Mouse (Mus musculus): ENCODE measurements around the gene Fam169b. TPM values are rescaled to one million over a fixed set of nuclear protein-coding genes. Genes with fewer than 3 reads are reported as not detected.
A peak's percentile ranks its signal among the peaks of the same experiment; 100 is the strongest.

Fam169b gene
- polyA plus RNA-seq, 1 experiment from 2014 or later: 2.4 TPM

GRCm38 (mm10) chr7:68257767-68258166, 15.9 kb upstream of the Fam169b start:
- ATAC-seq (ENCODE audit: low read depth): no peak
- Histone ChIP-seq H3K4me1 (ENCODE audit: control insufficient read depth, insufficient read depth, low read length) (no peaks in the 10 kb centered on the region), H3K27me3 (replicated peaks; ENCODE audit: control insufficient read depth, insufficient read depth, low read length) (no peaks in the 10 kb centered on the region), H3K27ac (replicated peaks; ENCODE audit: low read depth, low read length) (no peak overlapping the region), H3K4me2 (ENCODE audit: low read depth, low read length) (no peak overlapping the region), H3K9ac (ENCODE audit: low read depth, low read length) (no peak overlapping the region), H3K9me3 (ENCODE audit: control insufficient read depth, low read length) (0 out of 2 replicates have a peak, but pooled peaks cover 7% of the 10 kb centered on the region), H3K4me3 (ENCODE audit: low read depth, low read length) (no peak overlapping the region), H3K36me3 (ENCODE audit: control insufficient read depth, insufficient read depth, low read length) (no peaks in the 10 kb centered on the region)
- 54% methylated on average over 2 of the region's 2 CpGs for WGBS
- no peak for DNase-seq (ENCODE audit: low spot score)

GRCm38 (mm10) chr7:68258326-68259150, 15.1 kb upstream of the Fam169b start:
- no peak overlapping the region for H3K4me2 ChIP-seq (ENCODE audit: low read depth, low read length)
- no peaks in the 10 kb centered on the region for H3K36me3 ChIP-seq (ENCODE audit: control insufficient read depth, insufficient read depth, low read length)
- DNase-seq (ENCODE audit: low spot score) (no peak), ATAC-seq (ENCODE audit: low read depth) (no peak)
- H3K4me3 ChIP-seq (ENCODE audit: low read depth, low read length): no peak overlapping the region
- WGBS: 75% methylated on average over 16 of the region's 17 CpGs
- 0 out of 2 replicates have a peak, but pooled peaks cover 7% of the 10 kb centered on the region for H3K9me3 ChIP-seq (ENCODE audit: control insufficient read depth, low read length)
- no peak overlapping the region for H3K27ac ChIP-seq (replicated peaks; ENCODE audit: low read depth, low read length)
- no peak overlapping the region for H3K9ac ChIP-seq (ENCODE audit: low read depth, low read length)
- H3K27me3 ChIP-seq (replicated peaks; ENCODE audit: control insufficient read depth, insufficient read depth, low read length): no peaks in the 10 kb centered on the region
- peaks cover 3% of the 10 kb centered on the region for H3K4me1 ChIP-seq (ENCODE audit: control insufficient read depth, insufficient read depth, low read length)

GRCm38 (mm10) chr7:68259523-68260081, 14.0 kb upstream of the Fam169b start:
- no peak for DNase-seq (ENCODE audit: low spot score)
- H3K27me3 ChIP-seq (replicated peaks; ENCODE audit: control insufficient read depth, insufficient read depth, low read length): 0 out of 2 replicates have a peak, but pooled peaks cover 2% of the 10 kb centered on the region
- H3K4me3 ChIP-seq (ENCODE audit: low read depth, low read length): no peak overlapping the region
- ATAC-seq (ENCODE audit: low read depth): no peak
- H3K4me1 ChIP-seq (ENCODE audit: control insufficient read depth, insufficient read depth, low read length): peaks cover 10% of the 10 kb centered on the region
- no peaks in the 10 kb centered on the region for H3K36me3 ChIP-seq (ENCODE audit: control insufficient read depth, insufficient read depth, low read length)
- 53% methylated on average over 6 of the region's 6 CpGs for WGBS
- no peak overlapping the region for H3K9ac ChIP-seq (ENCODE audit: low read depth, low read length)
- H3K9me3 ChIP-seq (ENCODE audit: control insufficient read depth, low read length): 0 out of 2 replicates have a peak, but pooled peaks cover 7% of the 10 kb centered on the region
- H3K27ac ChIP-seq (replicated peaks; ENCODE audit: low read depth, low read length): no peak overlapping the region
- no peak overlapping the region for H3K4me2 ChIP-seq (ENCODE audit: low read depth, low read length)

- H3K36me3 ChIP-seq (ENCODE audit: control insufficient read depth, insufficient read depth, low read length): no peaks in the 10 kb centered on the region
- H3K4me1 ChIP-seq (ENCODE audit: control insufficient read depth, insufficient read depth, low read length): peaks cover 26% of the 10 kb centered on the region
- 0 out of 2 replicates have a peak overlapping the region, but pooled peaks have one; percentile 31 for H3K27ac ChIP-seq (replicated peaks; ENCODE audit: low read depth, low read length)
- no peak overlapping the region for H3K4me3 ChIP-seq (ENCODE audit: low read depth, low read length)
- DNase-seq (ENCODE audit: low spot score) (peak; percentile 62), ATAC-seq (ENCODE audit: low read depth) (no peak)
- 0 out of 2 replicates have a peak, but pooled peaks cover 7% of the 10 kb centered on the region for H3K9me3 ChIP-seq (ENCODE audit: control insufficient read depth, low read length)
- H3K27me3 ChIP-seq (replicated peaks; ENCODE audit: control insufficient read depth, insufficient read depth, low read length): 0 out of 2 replicates have a peak, but pooled peaks cover 3% of the 10 kb centered on the region
- no peak overlapping the region for H3K4me2 ChIP-seq (ENCODE audit: low read depth, low read length)
- WGBS: 42% methylated on average over 8 of the region's 8 CpGs
- H3K9ac ChIP-seq (ENCODE audit: low read depth, low read length): no peak overlapping the region
Observed at GRCm38 (mm10) chr7:68262612-68263200, 10.9 kb upstream of the Fam169b start.

DNA sequence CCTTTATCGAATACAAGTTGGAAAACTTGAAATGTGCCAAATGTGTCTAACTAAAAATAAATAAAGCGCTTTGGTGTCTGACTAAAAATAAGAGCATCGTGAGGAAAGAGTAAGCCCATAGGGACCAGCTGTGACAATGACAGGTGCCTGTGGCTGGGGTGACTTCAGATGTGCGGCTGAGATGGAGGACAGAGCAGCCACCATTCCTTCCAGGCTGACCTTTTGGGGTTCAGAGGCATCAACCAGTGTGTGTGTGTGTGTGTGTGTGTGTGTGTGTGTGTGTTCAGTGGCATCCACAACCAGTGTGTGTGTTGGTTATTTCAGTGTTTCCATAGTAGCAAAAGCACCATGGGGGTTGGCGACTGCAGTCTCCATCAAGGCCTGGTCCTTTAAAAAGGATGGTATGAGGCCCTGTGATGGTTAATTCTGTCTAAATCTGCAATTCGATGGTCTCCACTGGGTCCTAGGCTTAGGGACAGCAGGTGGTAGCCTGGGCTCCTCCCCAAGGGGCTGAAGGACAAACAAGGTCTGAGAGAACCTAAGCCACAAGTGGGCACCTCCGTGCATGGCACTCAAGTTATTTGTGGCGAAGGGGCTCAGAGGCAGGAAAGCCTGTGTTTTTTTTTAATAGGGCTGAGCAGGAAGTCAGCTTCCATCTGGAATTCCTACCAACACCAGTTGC, 10.2 kb upstream of the Fam169b start:
- peak; percentile 17 for ATAC-seq (ENCODE audit: low read depth)
- no peaks in the 10 kb centered on the region for H3K36me3 ChIP-seq (ENCODE audit: control insufficient read depth, insufficient read depth, low read length)
- peak overlapping the region; percentile 29 for H3K4me3 ChIP-seq (ENCODE audit: low read depth, low read length)
- 45% methylated on average over 8 of the region's 8 CpGs for WGBS
- DNase-seq (ENCODE audit: low spot score): no peak
- peak overlapping the region; percentile 63 for H3K27ac ChIP-seq (replicated peaks; ENCODE audit: low read depth, low read length)
- H3K9me3 ChIP-seq (ENCODE audit: control insufficient read depth, low read length): 0 out of 2 replicates have a peak, but pooled peaks cover 7% of the 10 kb centered on the region
- H3K4me2 ChIP-seq (ENCODE audit: low read depth, low read length): peak overlapping the region; percentile 67
- H3K27me3 ChIP-seq (replicated peaks; ENCODE audit: control insufficient read depth, insufficient read depth, low read length): 0 out of 2 replicates have a peak, but pooled peaks cover 3% of the 10 kb centered on the region
- H3K4me1 ChIP-seq (ENCODE audit: control insufficient read depth, insufficient read depth, low read length): peaks cover 26% of the 10 kb centered on the region
- no peak overlapping the region for H3K9ac ChIP-seq (ENCODE audit: low read depth, low read length)

- H3K9me3 ChIP-seq (ENCODE audit: control insufficient read depth, low read length): 0 out of 2 replicates have a peak, but pooled peaks cover 7% of the 10 kb centered on the region
- ATAC-seq (ENCODE audit: low read depth) (peak; percentile 58), DNase-seq (ENCODE audit: low spot score) (peak; percentile 88)
- H3K4me3 ChIP-seq (ENCODE audit: low read depth, low read length): peak within 1 kb of the TSS; percentile 29
- H3K36me3 ChIP-seq (ENCODE audit: control insufficient read depth, insufficient read depth, low read length): no peaks in the 10 kb centered on the region
- H3K27me3 ChIP-seq (replicated peaks; ENCODE audit: control insufficient read depth, insufficient read depth, low read length): 0 out of 2 replicates have a peak, but pooled peaks cover 3% of the 10 kb centered on the region
- WGBS: 3% methylated on average over 25 of the region's 25 CpGs
- H3K27ac ChIP-seq (replicated peaks; ENCODE audit: low read depth, low read length): peak within 1 kb of the TSS; percentile 63
- H3K4me1 ChIP-seq (ENCODE audit: control insufficient read depth, insufficient read depth, low read length): peaks cover 26% of the 10 kb centered on the region
- H3K9ac ChIP-seq (ENCODE audit: low read depth, low read length): no peak within 1 kb of the TSS; the same call in 1 of the 2 replicates
- peak within 1 kb of the TSS; percentile 67 for H3K4me2 ChIP-seq (ENCODE audit: low read depth, low read length)
Observed at GRCm38 (mm10) chr7:68264028-68264453, 9.6 kb upstream of the Fam169b start, which contains the start of gene Pgpep1l. Pgpep1l (minus strand) TSS chr7:68264233.

DNA sequence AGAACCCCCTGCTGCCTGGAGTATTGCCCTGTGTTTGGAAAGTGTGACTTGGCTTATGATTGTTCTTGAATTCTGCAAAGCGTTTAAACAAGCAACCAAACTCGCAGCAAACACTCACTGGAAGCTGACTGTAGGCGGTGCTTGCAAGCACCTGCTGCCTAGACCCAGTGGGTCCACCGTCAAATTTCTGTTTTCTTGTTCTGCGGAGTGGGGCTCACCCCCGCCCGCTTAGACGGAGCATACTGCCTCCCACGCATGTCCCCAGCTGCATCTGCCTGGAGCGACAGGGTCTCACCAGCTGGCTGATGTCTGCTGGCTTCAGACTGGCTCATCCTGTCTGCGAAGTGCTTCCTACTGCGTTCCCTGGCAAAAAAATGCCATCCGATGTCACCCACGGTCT, 9.1 kb upstream of the Fam169b start:
- Histone ChIP-seq H3K4me2 (ENCODE audit: low read depth, low read length) (peak overlapping the region; percentile 67), H3K36me3 (ENCODE audit: control insufficient read depth, insufficient read depth, low read length) (no peaks in the 10 kb centered on the region), H3K27ac (replicated peaks; ENCODE audit: low read depth, low read length) (peak overlapping the region; percentile 55; the same call in 1 of the 2 replicates), H3K9ac (ENCODE audit: low read depth, low read length) (no peak overlapping the region; the same call in 1 of the 2 replicates), H3K9me3 (ENCODE audit: control insufficient read depth, low read length) (0 out of 2 replicates have a peak, but pooled peaks cover 7% of the 10 kb centered on the region), H3K4me3 (ENCODE audit: low read depth, low read length) (peak overlapping the region; percentile 29), H3K4me1 (ENCODE audit: control insufficient read depth, insufficient read depth, low read length) (peaks cover 26% of the 10 kb centered on the region), H3K27me3 (replicated peaks; ENCODE audit: control insufficient read depth, insufficient read depth, low read length) (0 out of 2 replicates have a peak, but pooled peaks cover 3% of the 10 kb centered on the region)
- ATAC-seq (ENCODE audit: low read depth) (peak; percentile 35), DNase-seq (ENCODE audit: low spot score) (peak; percentile 80)
- 14% methylated on average over 14 of the region's 14 CpGs for WGBS

GRCm38 (mm10) chr7:68265391-68265790, 8.2 kb upstream of the Fam169b start:
- no peaks in the 10 kb centered on the region for H3K36me3 ChIP-seq (ENCODE audit: control insufficient read depth, insufficient read depth, low read length)
- 0 out of 2 replicates have a peak, but pooled peaks cover 7% of the 10 kb centered on the region for H3K9me3 ChIP-seq (ENCODE audit: control insufficient read depth, low read length)
- H3K27me3 ChIP-seq (replicated peaks; ENCODE audit: control insufficient read depth, insufficient read depth, low read length): 0 out of 2 replicates have a peak, but pooled peaks cover 3% of the 10 kb centered on the region
- DNase-seq (ENCODE audit: low spot score) (no peak), ATAC-seq (ENCODE audit: low read depth) (no peak)
- no peak overlapping the region for H3K4me2 ChIP-seq (ENCODE audit: low read depth, low read length)
- peaks cover 26% of the 10 kb centered on the region for H3K4me1 ChIP-seq (ENCODE audit: control insufficient read depth, insufficient read depth, low read length)
- WGBS: 28% methylated on average over 7 of the region's 7 CpGs
- no peak overlapping the region for H3K4me3 ChIP-seq (ENCODE audit: low read depth, low read length)
- no peak overlapping the region for H3K27ac ChIP-seq (replicated peaks; ENCODE audit: low read depth, low read length)
- H3K9ac ChIP-seq (ENCODE audit: low read depth, low read length): no peak overlapping the region

Measured in embryonic facial prominence, embryonic 14.5 days (tissue).